Mouse (Mus musculus) monocyte, adult 5-6 weeks (primary cell): ENCODE measurements around the gene Capn3. TPM values are rescaled to one million over a fixed set of nuclear protein-coding genes. Genes with fewer than 3 reads are reported as not detected.

Experiments
- ATAC-seq: fragments of 153-309, 156-312 bp; replicated peaks from 2 replicates; pipeline ENCODE4 v1.8.0; 2017; ENCODE audit warnings: mild to moderate bottlenecking; ENCODE audit not compliant: low TSS enrichment, insufficient number of reproducible peaks, severe bottlenecking, poor library complexity, low FRiP score
- total RNA-seq: library from RNA; stranded (forward); fragments of 200-1000, 200-491, 200-594 nt; gene quantifications from 3 replicates; pipeline ENCODE4 v1.2.3, GENCODE M21; 2017

The Capn3 gene
- total RNA-seq = 2.0 to 6.3 TPM (median 5.0 TPM) in 3 replicates

GRCm38 (mm10) chr2:120455719-120456118 lies at the start of gene Capn3:
Gene Capn3 (plus strand): TSS chr2:120456019.
- ATAC-seq = no peak

GRCm38 (mm10) chr2:120411096-120411628 lies 44.7 kb upstream of the Capn3 start:
- ATAC-seq = no peak

GRCm38 (mm10) chr2:120414113-120414512 lies 41.7 kb upstream of the Capn3 start:
- no peak for ATAC-seq

GRCm38 (mm10) chr2:120414738-120415414 lies 40.9 kb upstream of the Capn3 start:
- no peak for ATAC-seq

GRCm38 (mm10) chr2:120424386-120424785 lies 31.4 kb upstream of the Capn3 start:
- ATAC-seq = no peak

GRCm38 (mm10) chr2:120444486-120444885 lies 11.3 kb upstream of the Capn3 start:
- no peak for ATAC-seq

GRCm38 (mm10) chr2:120446373-120446772 lies 9.4 kb upstream of the Capn3 start:
- no peak for ATAC-seq

GRCm38 (mm10) chr2:120447306-120447705 lies 8.5 kb upstream of the Capn3 start:
- no peak for ATAC-seq

- no peak for ATAC-seq
Measured at GRCm38 (mm10) chr2:120450724-120451123, 5.1 kb upstream of the Capn3 start.

GRCm38 (mm10) chr2:120452600-120452999 lies 3.2 kb upstream of the Capn3 start:
- no peak for ATAC-seq

GRCm38 (mm10) chr2:120454987-120455386 lies 832 bp upstream of the Capn3 start:
- ATAC-seq = no peak

- ATAC-seq = no peak
Measured at GRCm38 (mm10) chr2:120460216-120460615, 4.4 kb downstream of the Capn3 start.

- no peak for ATAC-seq
Measured at GRCm38 (mm10) chr2:120463328-120463727, 7.5 kb downstream of the Capn3 start.

GRCm38 (mm10) chr2:120464091-120464490 lies 8.3 kb downstream of the Capn3 start:
- ATAC-seq = no peak

GRCm38 (mm10) chr2:120464732-120465396 lies 9.0 kb downstream of the Capn3 start:
- no peak for ATAC-seq

GRCm38 (mm10) chr2:120465397-120465785 lies 9.6 kb downstream of the Capn3 start:
- no peak for ATAC-seq

GRCm38 (mm10) chr2:120468011-120468410 lies 12.2 kb downstream of the Capn3 start:
- ATAC-seq = no peak

GRCm38 (mm10) chr2:120469220-120469619 lies 13.4 kb downstream of the Capn3 start:
- ATAC-seq = no peak

- no peak for ATAC-seq
Measured at GRCm38 (mm10) chr2:120469715-120470114, 13.9 kb downstream of the Capn3 start.

- ATAC-seq = no peak
Measured at GRCm38 (mm10) chr2:120470856-120471255, 15.0 kb downstream of the Capn3 start.
